In the genomic region with DNA sequence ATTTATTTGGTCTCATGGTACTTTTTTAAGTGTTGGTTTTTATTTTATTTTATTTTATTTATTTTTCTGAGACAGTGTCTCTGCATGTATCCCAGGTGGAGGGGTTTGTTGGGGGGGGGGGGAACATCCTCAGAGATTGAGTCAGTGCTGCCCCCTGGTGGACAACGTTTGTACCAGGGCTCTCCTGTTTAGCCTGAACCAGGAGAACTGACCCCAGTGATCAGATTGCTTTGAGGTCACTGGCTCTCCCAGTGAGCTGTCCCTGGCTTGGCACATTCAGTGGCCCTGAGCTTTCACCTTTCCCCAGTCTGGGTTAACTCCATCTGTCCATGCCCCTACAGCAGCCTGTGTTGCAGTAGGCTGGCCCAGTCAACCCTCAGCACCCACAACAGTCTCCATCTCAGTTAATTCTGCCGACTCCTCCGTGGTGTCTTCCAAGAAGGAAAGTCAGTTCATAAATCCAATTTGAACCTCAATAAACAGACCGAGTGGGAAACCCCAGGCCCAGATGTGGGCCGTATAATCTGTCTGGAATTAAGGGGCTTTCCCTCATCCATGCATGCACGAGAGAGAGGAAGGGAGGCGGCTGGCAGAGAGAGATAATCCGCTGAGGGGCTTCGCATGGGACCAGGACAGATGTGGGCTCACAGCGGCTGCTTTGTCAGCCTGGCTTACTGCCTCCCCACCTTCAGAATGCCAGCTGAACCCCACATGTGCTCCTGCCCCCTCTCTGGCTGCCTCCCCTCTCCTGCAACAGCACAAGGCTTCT, we compare ENCODE assay signal across 7 mouse cellular contexts. TPM values are rescaled to one million over a fixed set of nuclear protein-coding genes. Genes with fewer than 3 reads are reported as not detected.
DNase-seq lines count a peak whose midpoint lies in the region.

No protein-coding gene starts in this region.

- peak; percentile 18 for DNase-seq in 416B (ENCODE audit: low read depth)
- peak; percentile 12 to 23 for DNase-seq in B cell, adult 2 months
- DNase-seq in cerebellum, postnatal 14 days, result peak; percentile 81 to 91
- DNase-seq in gastrocnemius, postnatal 14 days, result peak; percentile 71
- DNase-seq in kidney, postnatal 36 days, result peak; percentile 70 to 91
- peak; percentile 81 for DNase-seq in lung, postnatal 14 days
- DNase-seq in skeletal muscle tissue, adult 2 months (ENCODE audit: low read depth, low spot score), result peak; percentile 29

- intact Hi-C loops in gastrocnemius, postnatal 14 days (cut with DNase I; ENCODE audit: low total_unique reads), result loop anchor here (5.0 kb wide), 1 partner anchor 261 kb away; no protein-coding TSS in a partner anchor

RNA-seq across cellular contexts. Expression of a gene that starts 7.7 kb away (rescaled TPM):
- not detected for total RNA-seq in gastrocnemius, postnatal 14 days (2021)

RNA-seq across cellular contexts. Expression of a gene that starts 9.7 kb away (rescaled TPM):
- 1 to 10 TPM; 4.6 to 5.3 TPM for total RNA-seq in gastrocnemius, postnatal 14 days (2021)

RNA-seq across cellular contexts. Expression of a gene that starts 20.7 kb away (rescaled TPM):
- total RNA-seq in gastrocnemius, postnatal 14 days (2021), result not detected

RNA-seq across cellular contexts. Expression of a gene that starts 45.4 kb away (rescaled TPM):
- under 1 TPM in 1 of 2 experiments, not detected in 1; 0.04 TPM for total RNA-seq in gastrocnemius, postnatal 14 days (2021)

Comparison
In these comparisons a context has a peak if more than half of its experiments do, and no peak if none do; other contexts are left out.
1. Peak in every context shown above with its lines: DNase-seq.
2. DNase-seq: peak in every context shown above with its lines; median percentile 86 in cerebellum, postnatal 14 days; 81 in lung, postnatal 14 days; 80 in kidney, postnatal 36 days; 71 in gastrocnemius, postnatal 14 days; 29 in skeletal muscle tissue, adult 2 months; 18 in 416B; 18 in B cell, adult 2 months.